12 mouse cellular contexts compared by ENCODE assay signal in the genomic region with DNA sequence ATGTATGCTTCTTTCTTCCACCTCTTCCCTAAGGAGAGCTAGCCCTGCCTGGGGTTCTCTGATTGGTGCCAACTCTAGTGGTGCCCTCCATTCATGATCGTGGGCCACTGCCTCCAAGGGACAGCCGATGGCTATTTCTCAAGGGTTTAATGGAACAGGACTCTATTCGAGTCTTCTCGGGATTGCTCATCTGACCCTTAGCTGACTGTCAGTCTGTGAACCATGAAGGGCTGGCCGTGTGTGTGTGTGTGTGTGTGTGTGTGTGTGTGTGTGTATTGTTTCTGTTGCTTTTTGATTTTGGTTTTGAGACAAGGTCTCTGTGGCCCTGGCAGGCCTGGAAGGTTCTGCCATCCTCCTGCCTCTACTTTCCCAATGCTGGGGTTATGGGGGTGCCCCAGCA.
"Had no signal": no experiment of that assay in that cellular context is flagged by ENCODE, and none has a peak within 500 bp of the region (broad histone marks: within the 10 kb centered on the region; RNA-seq: fewer than 3 reads in every experiment).

No protein-coding gene starts in this region.

- H3K9me3 ChIP-seq: limb, embryonic 13.5 days; midbrain, embryonic 12.5 days; neural tube, embryonic 13.5 days had no signal

- H3K36me3 ChIP-seq: limb, embryonic 13.5 days; midbrain, embryonic 12.5 days; neural tube, embryonic 13.5 days had no signal

- H3K27ac ChIP-seq: liver, embryonic 14.5 days; midbrain, embryonic 12.5 days had no signal

- H3K9ac ChIP-seq: limb, embryonic 13.5 days; liver, embryonic 14.5 days; midbrain, embryonic 12.5 days; neural tube, embryonic 13.5 days had no signal

- H3K4me3 ChIP-seq: limb, embryonic 13.5 days; midbrain, embryonic 12.5 days; neural tube, embryonic 13.5 days had no signal

- H3K4me2 ChIP-seq: midbrain, embryonic 12.5 days; neural tube, embryonic 13.5 days had no signal

- DNase-seq: lung, adult 18-20 months; lung, postnatal 10 days; retina, postnatal 1 day; right cerebral cortex, postnatal 4 days; spleen, adult 18-20 months; thymus, adult 18-20 months; thymus, postnatal 14 days had no signal

- ATAC-seq: midbrain, embryonic 16.5 days had no signal
